Mouse (Mus musculus) heart, embryonic 12.5 days (tissue): Measurements from ENCODE around the gene App. TPM values are rescaled to one million over a fixed set of nuclear protein-coding genes. Genes with fewer than 3 reads are reported as not detected.

Experiments used
- ATAC-seq: fragments of 200-750 bp; cut with Nextera tagmentation; 2 replicates; pipeline ENCODE4 v1.8.0; 2017; ENCODE audit warnings: moderate TSS enrichment, moderate library complexity; ENCODE audit not compliant: insufficient number of reproducible peaks, low FRiP score
- H3K27ac ChIP-seq: fragments of 300-500 bp; sonication (generic); 2 replicates; pipeline ENCODE4 v1.5.1; 2016; ENCODE audit warnings: mild to moderate bottlenecking, moderate library complexity; ENCODE audit not compliant: poor library complexity, severe bottlenecking
- H3K27me3 ChIP-seq: fragments of 300-500 bp; sonication (generic); replicated peaks from 2 replicates; pipeline ENCODE4 v1.6.1; 2016; ENCODE audit warnings: mild to moderate bottlenecking, moderate library complexity
- H3K36me3 ChIP-seq: fragments of 300-500 bp; sonication (generic); 2 replicates; pipeline ENCODE4 v1.6.1; 2016; ENCODE audit warnings: mild to moderate bottlenecking, moderate library complexity
- H3K4me1 ChIP-seq: fragments of 300-500 bp; sonication (generic); replicated peaks from 2 replicates; pipeline ENCODE4 v1.6.1; 2016; ENCODE audit warnings: mild to moderate bottlenecking
- H3K4me2 ChIP-seq: fragments of 300-500 bp; sonication (generic); 2 replicates; pipeline ENCODE4 v1.6.1; 2016; ENCODE audit warnings: mild to moderate bottlenecking, moderate library complexity
- H3K4me3 ChIP-seq: fragments of 300-500 bp; sonication (generic); 2 replicates; pipeline ENCODE4 v1.5.1; 2016; ENCODE audit warnings: mild to moderate bottlenecking
- H3K9ac ChIP-seq: fragments of 300-500 bp; sonication (generic); 2 replicates; pipeline ENCODE4 v1.6.1; 2016; ENCODE audit warnings: mild to moderate bottlenecking, moderate library complexity
- H3K9me3 ChIP-seq: fragments of 300-500 bp; sonication (generic); replicated peaks from 2 replicates; pipeline ENCODE4 v1.6.1; 2016; ENCODE audit warnings: mild to moderate bottlenecking, moderate library complexity
- WGBS: fragments of 180-500 bp; shearing (Covaris S2); methylation state at CpG from one replicate; pipeline ENCODE4 v1.1.7; 2016; 5-methylcytosine and 5-hydroxymethylcytosine counted together
- polyA plus RNA-seq: library from polyadenylated mRNA; unstranded; fragments of >200 nt; fragmentation: Nextera tagmentation; extraction: Ambion mirVana; gene quantifications from 2 replicates; pipeline ENCODE4 v1.2.1, GENCODE M21; 2016

The App gene
- polyA plus RNA-seq, 1 experiment from 2014 or later: 202 TPM

GRCm38 (mm10) chr16:85061725-85062124, 111.8 kb downstream of the App start:
- H3K36me3 ChIP-seq: peaks cover 18% of the 10 kb centered on the region

DNA sequence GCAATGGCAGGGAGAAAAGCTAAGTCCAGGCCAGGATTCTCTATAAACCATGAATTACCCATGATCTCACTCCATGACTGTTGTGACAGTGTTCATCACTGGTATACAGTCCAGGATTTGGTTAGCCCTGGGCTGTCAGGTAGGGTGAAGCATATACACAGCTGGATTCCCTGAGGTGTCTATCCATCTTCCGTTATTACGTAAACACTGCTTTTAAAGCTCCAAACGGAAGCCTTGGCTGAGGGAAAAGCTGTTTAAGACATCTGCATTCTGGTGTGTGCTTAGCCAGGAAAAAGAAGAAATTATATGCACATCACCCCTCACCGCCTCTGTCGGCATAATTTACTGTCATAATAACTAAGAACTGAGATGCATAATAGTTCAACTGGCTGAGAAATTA, 115.4 kb downstream of the App start:
- Histone ChIP-seq H3K4me2 (no peak overlapping the region), H3K9ac (no peak overlapping the region), H3K4me3 (no peak overlapping the region), H3K27ac (no peak overlapping the region), H3K4me1 (peaks cover 8% of the 10 kb centered on the region), H3K9me3 (no peaks in the 10 kb centered on the region), H3K36me3 (peaks cover 40% of the 10 kb centered on the region), H3K27me3 (no peaks in the 10 kb centered on the region)
- 88% methylated on average over 5 of the region's 5 CpGs for WGBS
- no peak for ATAC-seq

More at GRCm38 (mm10) chr16:85061725-85062124, 111.8 kb downstream of the App start:
- Histone ChIP-seq H3K4me2 (no peak overlapping the region), H3K9ac (no peak overlapping the region), H3K27ac (no peak overlapping the region), H3K4me1 (peaks cover 8% of the 10 kb centered on the region), H3K27me3 (no peaks in the 10 kb centered on the region), H3K9me3 (no peaks in the 10 kb centered on the region), H3K4me3 (no peak overlapping the region)
- ATAC-seq: no peak
- WGBS: 89% methylated on average over 4 of the region's 4 CpGs

- Histone ChIP-seq H3K27me3 (no peaks in the 10 kb centered on the region), H3K9ac (no peak overlapping the region), H3K9me3 (no peaks in the 10 kb centered on the region), H3K4me3 (no peak overlapping the region), H3K36me3 (peaks cover 39% of the 10 kb centered on the region), H3K4me2 (no peak overlapping the region), H3K4me1 (peaks cover 8% of the 10 kb centered on the region), H3K27ac (no peak overlapping the region)
- no peak for ATAC-seq
- 83% methylated on average over 10 of the region's 10 CpGs for WGBS
Observed at GRCm38 (mm10) chr16:85056212-85056611, 117.4 kb downstream of the App start.

DNA sequence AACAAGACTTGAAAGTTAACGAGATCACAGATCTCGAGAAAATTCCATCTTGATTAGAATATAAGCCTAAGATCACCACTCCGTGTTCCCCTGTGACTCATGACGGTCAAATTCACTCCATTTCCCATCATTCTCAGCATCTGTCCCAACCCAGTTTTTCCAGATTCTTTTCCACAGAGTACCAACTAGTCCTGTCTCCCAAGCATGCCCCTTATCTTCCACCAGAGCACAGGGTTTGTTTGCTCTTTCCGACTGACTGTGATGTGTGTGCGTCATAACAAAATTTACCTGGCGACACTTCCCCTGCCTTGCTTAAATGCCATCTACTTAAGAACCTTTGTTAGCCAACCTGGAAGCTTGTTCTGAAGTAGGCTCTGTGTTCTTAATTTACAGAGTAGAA, 119.6 kb downstream of the App start:
- Histone ChIP-seq H3K4me1 (0 out of 2 replicates have a peak, but pooled peaks cover 3% of the 10 kb centered on the region), H3K36me3 (peaks cover 41% of the 10 kb centered on the region), H3K27me3 (no peaks in the 10 kb centered on the region), H3K9ac (no peak overlapping the region), H3K4me2 (no peak overlapping the region), H3K4me3 (no peak overlapping the region), H3K9me3 (no peaks in the 10 kb centered on the region), H3K27ac (no peak overlapping the region)
- 78% methylated on average over 7 of the region's 7 CpGs for WGBS
- no peak for ATAC-seq

DNA sequence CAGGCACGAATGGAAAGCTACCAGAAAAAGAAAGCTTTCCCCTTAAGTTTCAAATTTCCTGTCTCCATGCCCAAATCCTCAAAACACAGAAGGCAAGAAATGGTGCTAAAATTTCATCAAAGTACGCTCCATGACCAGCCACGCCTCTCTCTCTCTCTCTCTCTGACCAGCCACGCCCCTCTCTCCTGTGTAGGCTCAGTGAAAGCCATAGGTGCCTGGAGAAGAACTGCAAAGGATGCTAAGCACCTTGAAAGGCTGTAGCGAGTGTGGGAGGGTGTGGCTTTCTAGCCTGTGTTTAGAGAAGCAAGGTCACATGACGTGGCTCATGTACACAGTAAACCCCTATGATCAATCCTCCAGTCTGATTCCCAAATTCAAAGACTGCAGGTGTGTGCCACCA, 126.3 kb downstream of the App start:
- no peak for ATAC-seq
- H3K9me3 ChIP-seq: no peaks in the 10 kb centered on the region
- H3K9ac ChIP-seq: no peak overlapping the region
- H3K4me1 ChIP-seq: 0 out of 2 replicates have a peak, but pooled peaks cover 3% of the 10 kb centered on the region
- no peaks in the 10 kb centered on the region for H3K27me3 ChIP-seq
- no peak overlapping the region for H3K4me3 ChIP-seq
- peaks cover 19% of the 10 kb centered on the region for H3K36me3 ChIP-seq
- 69% methylated on average over 6 of the region's 6 CpGs for WGBS
- H3K4me2 ChIP-seq: no peak overlapping the region
- H3K27ac ChIP-seq: no peak overlapping the region

GRCm38 (mm10) chr16:85041153-85041959, 132.2 kb downstream of the App start:
- Histone ChIP-seq H3K4me2 (no peak overlapping the region), H3K27ac (no peak overlapping the region), H3K9ac (no peak overlapping the region), H3K4me3 (no peak overlapping the region), H3K9me3 (no peaks in the 10 kb centered on the region), H3K36me3 (peaks cover 32% of the 10 kb centered on the region), H3K27me3 (no peaks in the 10 kb centered on the region), H3K4me1 (peaks cover 17% of the 10 kb centered on the region)
- no peak for ATAC-seq
- whole genome bisulfite sequencing: 62% methylated on average over 3 of the region's 3 CpGs

DNA sequence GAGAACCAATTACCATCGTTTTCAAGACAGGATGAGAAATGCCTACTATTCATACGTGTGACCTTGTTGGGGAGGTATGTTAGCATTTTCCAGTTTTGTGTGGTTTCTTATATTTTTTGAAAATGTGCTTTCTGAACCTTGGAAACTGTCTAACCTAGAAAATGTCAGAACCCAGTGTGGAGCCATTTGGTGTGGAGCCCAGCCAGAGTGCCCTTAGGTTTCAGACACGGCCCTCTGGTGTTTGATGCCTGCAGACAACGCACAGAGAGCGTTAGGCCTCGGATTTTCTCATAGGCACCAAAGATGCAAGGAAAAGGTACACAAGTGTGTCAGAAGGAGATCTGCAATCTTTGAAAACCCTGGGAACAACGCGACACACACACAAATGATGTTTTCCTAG, 134.8 kb downstream of the App start:
- H3K4me3 ChIP-seq: no peak overlapping the region
- H3K27ac ChIP-seq: no peak overlapping the region
- H3K9me3 ChIP-seq: no peaks in the 10 kb centered on the region
- H3K4me2 ChIP-seq: no peak overlapping the region
- no peak for ATAC-seq
- no peak overlapping the region for H3K9ac ChIP-seq
- 88% methylated on average over 8 of the region's 8 CpGs for WGBS
- H3K4me1 ChIP-seq: peaks cover 17% of the 10 kb centered on the region
- no peaks in the 10 kb centered on the region for H3K27me3 ChIP-seq
- peaks cover 38% of the 10 kb centered on the region for H3K36me3 ChIP-seq

DNA sequence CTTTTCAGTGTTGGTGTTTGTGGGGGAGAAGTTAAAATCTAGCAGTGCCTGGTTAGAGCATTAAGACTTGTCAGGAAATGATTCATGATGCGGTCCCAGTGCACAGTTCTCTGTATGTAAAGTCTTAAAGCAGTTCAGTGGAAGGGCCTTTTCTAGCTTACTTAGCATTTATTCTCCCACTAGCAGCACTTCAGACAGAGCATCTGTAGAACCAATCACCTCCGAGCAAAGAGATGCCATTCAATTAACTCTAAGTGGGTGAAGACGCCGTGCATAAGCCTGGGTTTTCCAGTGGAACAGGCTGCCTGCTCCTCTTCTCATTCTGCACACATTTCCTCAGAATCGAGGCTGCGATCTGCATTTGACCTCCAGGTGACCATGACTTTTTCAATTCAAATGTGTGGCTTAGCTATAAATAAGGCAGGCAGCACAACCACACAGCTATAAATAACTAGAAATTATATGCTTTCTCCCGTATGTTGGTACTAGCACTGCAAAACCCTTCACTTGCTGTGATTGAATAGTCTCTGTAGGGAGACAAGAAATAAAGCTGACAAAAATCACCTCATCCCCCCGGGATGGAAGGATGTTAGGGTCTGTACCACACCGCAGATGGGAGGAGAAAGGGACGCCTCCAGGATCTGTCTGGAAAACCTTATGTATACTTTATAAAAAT, 135.5 kb downstream of the App start:
- H3K4me1 ChIP-seq: peaks cover 17% of the 10 kb centered on the region
- no peak for ATAC-seq
- 57% methylated on average over 10 of the region's 10 CpGs for WGBS
- H3K9me3 ChIP-seq: no peaks in the 10 kb centered on the region
- H3K4me2 ChIP-seq: peak overlapping the region; percentile 10; the same call in 1 of the 2 replicates
- no peak overlapping the region for H3K9ac ChIP-seq
- no peaks in the 10 kb centered on the region for H3K27me3 ChIP-seq
- no peak overlapping the region for H3K4me3 ChIP-seq
- peak overlapping the region; percentile 62 for H3K27ac ChIP-seq
- peaks cover 35% of the 10 kb centered on the region for H3K36me3 ChIP-seq

DNA sequence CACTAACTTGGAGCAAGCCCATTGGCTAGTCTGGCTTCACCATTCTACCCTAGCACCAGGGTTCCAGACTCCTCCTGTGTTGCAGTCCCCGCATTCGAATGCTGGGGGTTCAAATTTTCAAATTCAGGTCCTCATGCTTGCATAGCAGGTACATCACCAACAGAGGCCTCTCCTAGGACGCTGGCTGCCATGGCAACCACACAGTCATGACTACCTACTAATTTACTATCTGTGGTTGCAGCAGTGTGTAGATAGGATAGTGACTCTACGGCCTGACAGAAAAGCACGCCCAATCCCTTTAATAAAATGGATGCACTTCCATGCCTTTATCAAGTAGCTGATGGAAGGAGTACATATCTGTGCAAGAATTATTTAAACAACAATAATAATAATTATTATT, 137.8 kb downstream of the App start:
- Histone ChIP-seq H3K4me2 (no peak overlapping the region), H3K27me3 (no peaks in the 10 kb centered on the region), H3K9me3 (no peaks in the 10 kb centered on the region), H3K27ac (no peak overlapping the region), H3K4me1 (peaks cover 13% of the 10 kb centered on the region), H3K9ac (no peak overlapping the region), H3K4me3 (no peak overlapping the region), H3K36me3 (peaks cover 41% of the 10 kb centered on the region)
- no peak for ATAC-seq
- whole genome bisulfite sequencing: 85% methylated on average over 5 of the region's 5 CpGs

- 78% methylated on average over 5 of the region's 5 CpGs for WGBS
- H3K36me3 ChIP-seq: peaks cover 58% of the 10 kb centered on the region
Observed at GRCm38 (mm10) chr16:85033747-85034146, 139.8 kb downstream of the App start.

GRCm38 (mm10) chr16:85030810-85031209, 142.8 kb downstream of the App start:
- no peaks in the 10 kb centered on the region for H3K4me1 ChIP-seq
- no peak overlapping the region for H3K4me3 ChIP-seq
- H3K9me3 ChIP-seq: no peaks in the 10 kb centered on the region
- no peak overlapping the region for H3K4me2 ChIP-seq
- 91% methylated on average over 12 of the region's 12 CpGs for WGBS
- ATAC-seq: no peak
- H3K27ac ChIP-seq: no peak overlapping the region
- H3K9ac ChIP-seq: no peak overlapping the region
- H3K27me3 ChIP-seq: no peaks in the 10 kb centered on the region
- H3K36me3 ChIP-seq: peaks cover 67% of the 10 kb centered on the region

More at GRCm38 (mm10) chr16:85033747-85034146, 139.8 kb downstream of the App start:
- Histone ChIP-seq H3K9ac (no peak overlapping the region), H3K27ac (no peak overlapping the region), H3K4me3 (no peak overlapping the region), H3K4me1 (peaks cover 11% of the 10 kb centered on the region), H3K4me2 (no peak overlapping the region), H3K9me3 (no peaks in the 10 kb centered on the region), H3K27me3 (no peaks in the 10 kb centered on the region)
- no peak for ATAC-seq
